Mouse (Mus musculus): ENCODE results near the gene Hes7.

The Hes7 gene

GRCm38 (mm10) chr11:69100639-69101360, 19.4 kb upstream of the Hes7 start:
- peak; percentile 22 to 66 for DNase-seq (ENCODE audit: low spot score in 2 of 2)

DNA sequence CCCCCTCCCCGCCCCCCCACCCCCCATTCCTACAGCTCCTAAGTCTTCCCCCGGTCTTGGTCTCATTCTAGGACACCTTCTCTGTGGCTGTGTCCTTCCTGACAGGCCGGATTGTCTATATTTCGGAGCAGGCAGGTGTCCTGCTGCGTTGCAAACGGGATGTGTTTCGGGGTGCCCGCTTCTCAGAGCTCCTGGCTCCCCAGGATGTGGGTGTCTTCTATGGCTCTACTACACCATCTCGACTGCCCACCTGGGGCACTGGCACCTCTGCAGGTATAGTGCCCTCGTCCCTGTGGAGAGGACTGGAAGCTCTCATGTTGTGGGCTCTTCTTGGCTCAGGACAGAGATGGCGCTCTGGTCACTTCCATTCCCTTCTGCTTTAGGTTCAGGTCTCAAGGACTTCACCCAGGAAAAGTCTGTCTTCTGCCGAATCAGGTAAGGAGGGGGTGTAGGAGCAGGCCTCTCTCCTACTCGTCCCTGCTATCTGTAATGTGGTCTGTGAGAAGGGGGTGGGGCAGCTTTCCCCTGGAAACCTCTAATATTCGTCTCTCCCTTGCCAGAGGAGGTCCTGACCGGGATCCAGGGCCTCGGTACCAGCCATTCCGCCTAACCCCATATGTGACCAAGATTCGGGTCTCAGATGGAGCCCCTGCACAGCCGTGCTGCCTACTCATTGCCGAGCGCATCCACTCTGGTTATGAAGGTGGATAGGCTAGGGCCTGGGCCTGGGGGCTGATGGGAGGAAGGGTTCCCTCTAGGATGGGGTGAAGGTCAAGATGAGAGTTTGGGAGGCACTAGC, 18.4 kb upstream of the Hes7 start:
- DNase-seq (ENCODE audit: low spot score in 2 of 2): peak; percentile 12 to 61

- DNase-seq (ENCODE audit: low spot score in 2 of 2): peak in 1 of 2 experiments; percentile 59
These were observed 17.8 kb upstream of the Hes7 start for GRCm38 (mm10) chr11:69102403-69102725.

DNA sequence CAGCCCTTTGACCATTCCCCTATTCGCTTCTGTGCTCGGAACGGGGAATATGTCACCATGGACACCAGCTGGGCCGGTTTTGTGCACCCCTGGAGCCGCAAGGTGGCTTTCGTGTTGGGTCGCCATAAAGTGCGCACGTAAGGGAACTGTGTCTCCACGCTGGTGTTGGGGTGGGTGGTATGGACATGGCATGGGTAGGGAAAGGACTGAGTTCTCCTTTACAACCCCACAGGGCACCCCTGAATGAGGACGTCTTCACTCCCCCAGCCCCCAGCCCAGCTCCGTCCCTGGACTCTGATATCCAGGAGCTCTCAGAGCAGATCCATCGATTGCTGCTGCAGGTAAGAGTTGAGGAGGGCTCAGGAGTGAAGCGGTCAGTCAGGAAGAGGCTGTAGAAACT, 17.1 kb upstream of the Hes7 start:
- peak in 1 of 2 experiments; percentile 56 for DNase-seq (ENCODE audit: low spot score in 2 of 2)

GRCm38 (mm10) chr11:69103531-69104435, 16.4 kb upstream of the Hes7 start:
- peak in 1 of 2 experiments; percentile 62 for DNase-seq (ENCODE audit: low spot score in 2 of 2)

- DNase-seq (ENCODE audit: low spot score in 2 of 2): peak in 1 of 2 experiments; percentile 60
These were observed 15.7 kb upstream of the Hes7 start for GRCm38 (mm10) chr11:69104487-69104886.

DNA sequence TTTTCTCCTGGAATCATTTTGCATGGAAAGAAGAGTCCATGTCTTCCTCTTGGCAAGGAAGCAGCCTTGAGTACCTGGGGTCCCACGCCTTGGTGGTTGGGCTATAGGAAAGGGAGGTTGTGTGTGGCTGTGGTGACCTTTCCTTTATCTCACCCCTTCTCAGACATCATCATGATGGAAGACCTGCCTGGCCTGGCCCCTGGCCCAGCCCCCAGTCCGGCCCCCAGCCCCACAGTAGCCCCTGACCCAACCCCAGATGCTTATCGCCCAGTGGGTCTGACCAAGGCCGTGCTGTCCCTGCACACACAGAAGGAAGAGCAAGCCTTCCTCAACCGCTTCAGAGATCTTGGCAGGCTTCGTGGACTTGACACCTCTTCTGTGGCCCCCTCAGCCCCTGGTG, 15.0 kb upstream of the Hes7 start:
- DNase-seq (ENCODE audit: low spot score in 2 of 2): no peak

- peak in 1 of 2 experiments; percentile 58 for DNase-seq (ENCODE audit: low spot score in 2 of 2)
These were observed 14.4 kb upstream of the Hes7 start for GRCm38 (mm10) chr11:69105796-69106195.

GRCm38 (mm10) chr11:69106299-69106698, 13.9 kb upstream of the Hes7 start:
- peak in 1 of 2 experiments; percentile 61 for DNase-seq (ENCODE audit: low spot score in 2 of 2)

GRCm38 (mm10) chr11:69106842-69107241, 13.4 kb upstream of the Hes7 start:
- DNase-seq (ENCODE audit: low spot score in 2 of 2): peak in 1 of 2 experiments; percentile 58

DNA sequence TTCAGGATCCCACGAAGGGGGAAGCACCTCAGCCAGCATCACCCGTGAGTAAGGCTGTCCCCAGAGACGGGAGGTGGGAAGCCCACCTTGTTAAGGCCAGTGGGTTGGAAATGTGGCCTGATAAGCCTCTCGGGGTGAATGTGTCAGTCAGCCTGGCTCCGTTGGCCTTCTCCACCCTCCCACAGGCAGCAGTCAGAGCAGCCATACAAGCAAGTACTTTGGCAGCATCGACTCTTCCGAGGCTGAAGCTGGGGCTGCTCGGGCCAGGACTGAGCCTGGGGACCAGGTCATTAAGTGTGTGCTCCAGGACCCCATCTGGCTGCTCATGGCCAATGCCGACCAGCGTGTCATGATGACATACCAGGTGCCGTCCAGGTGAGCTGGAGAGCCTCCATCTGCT, 12.5 kb upstream of the Hes7 start:
- DNase-seq (ENCODE audit: low spot score in 2 of 2): peak in 1 of 2 experiments; percentile 57

- peak; percentile 12 to 60 for DNase-seq (ENCODE audit: low spot score in 2 of 2)
These were observed 12.0 kb upstream of the Hes7 start for GRCm38 (mm10) chr11:69108223-69108622.

GRCm38 (mm10) chr11:69109032-69109900, 10.9 kb upstream of the Hes7 start:
- peak; percentile 13 to 60 for DNase-seq (ENCODE audit: low spot score in 2 of 2)

GRCm38 (mm10) chr11:69110319-69111046, 9.7 kb upstream of the Hes7 start:
- peak; percentile 93 to 99 for DNase-seq (ENCODE audit: low spot score in 2 of 2)

- DNase-seq (ENCODE audit: low spot score in 2 of 2): no peak
These were observed 9.0 kb upstream of the Hes7 start for GRCm38 (mm10) chr11:69111051-69111810.

GRCm38 (mm10) chr11:69111865-69112264, 8.3 kb upstream of the Hes7 start:
- DNase-seq (ENCODE audit: low spot score in 2 of 2): peak in 1 of 2 experiments; percentile 7

- DNase-seq (ENCODE audit: low spot score in 2 of 2): no peak
These were observed 6.2 kb upstream of the Hes7 start for GRCm38 (mm10) chr11:69114018-69114417.

DNA sequence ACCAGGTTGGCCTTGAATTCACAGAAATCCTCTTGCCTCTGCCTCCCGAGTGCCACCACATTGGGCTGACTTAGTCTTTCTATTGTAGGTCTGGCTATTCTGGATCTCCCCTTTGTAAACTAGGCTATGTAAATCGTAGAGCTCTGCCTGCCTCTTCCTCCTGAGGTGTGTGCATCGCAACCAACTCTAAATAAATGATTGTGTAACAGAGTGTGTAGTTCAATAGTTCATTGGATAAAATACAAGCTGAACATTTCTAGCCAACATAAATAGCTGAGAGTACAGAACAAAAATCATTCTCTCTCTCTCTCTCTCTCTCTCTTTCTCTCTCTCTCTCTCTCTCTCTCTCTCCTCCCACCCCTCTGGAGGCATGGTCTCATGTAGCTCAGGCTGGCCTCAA, 5.6 kb upstream of the Hes7 start:
- DNase-seq (ENCODE audit: low spot score in 2 of 2): no peak

DNA sequence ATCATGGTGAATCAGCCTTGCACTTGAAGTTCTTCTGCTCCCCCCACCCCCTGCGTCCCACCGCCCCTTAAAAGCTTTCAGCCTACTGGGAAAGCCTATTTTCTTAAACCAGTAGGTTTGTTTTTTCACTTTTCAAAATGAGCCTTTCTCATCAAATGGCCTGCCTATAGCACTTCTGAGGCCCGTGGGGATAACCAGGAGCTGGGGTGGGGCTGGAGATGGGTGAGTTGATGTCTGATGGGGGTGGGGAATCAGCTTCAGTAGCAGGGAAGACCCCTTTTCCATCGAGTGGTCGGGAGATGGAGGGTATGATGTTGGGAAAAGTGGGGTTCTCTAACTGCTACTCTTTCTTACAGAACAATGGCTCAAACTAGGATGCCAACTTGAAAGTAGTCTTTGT, 3.4 kb upstream of the Hes7 start:
- DNase-seq (ENCODE audit: low spot score in 2 of 2): no peak

Data from spleen, postnatal 4 days (tissue).